Mouse (Mus musculus): ENCODE measurements at regions not wholly inside any gene's neighbourhood (a gene's known extent, or its start where the extent isn't known, plus 50 kb on each side); places are given as distances from the start of the nearest gene placed in this dataset.
A peak's percentile ranks its signal among the peaks of the same experiment; 100 is the strongest.

DNA sequence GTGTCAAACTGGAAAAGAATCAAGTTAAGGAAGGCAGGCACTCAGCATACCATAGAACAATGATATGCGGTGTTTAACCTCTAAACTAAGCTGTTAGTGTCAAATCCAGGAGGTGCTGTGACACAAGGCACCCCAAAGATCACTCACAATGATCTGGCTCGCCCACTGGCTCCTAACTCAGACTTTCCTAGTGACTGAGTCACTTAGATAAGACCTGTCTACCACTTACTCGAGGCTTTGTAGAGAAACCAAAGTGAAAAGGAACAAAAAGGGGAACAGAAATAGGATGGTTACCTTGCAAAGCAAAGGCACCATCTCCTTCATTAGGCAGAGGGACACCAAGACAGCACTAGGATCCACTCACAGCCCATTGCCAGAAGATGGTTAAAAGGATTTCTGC lies 115.7 kb downstream of the Pdgfra start:
- H3K4me2 ChIP-seq (ENCODE audit: low read length): no peak overlapping the region
- no peaks in the 10 kb centered on the region for H3K9me3 ChIP-seq (ENCODE audit: control insufficient read depth, low read length)
- no peaks in the 10 kb centered on the region for H3K36me3 ChIP-seq (ENCODE audit: control insufficient read depth, insufficient read depth, low read length)
- H3K9ac ChIP-seq (replicated peaks; ENCODE audit: low read length): no peak overlapping the region
- H3K4me3 ChIP-seq (replicated peaks; ENCODE audit: low read depth, low read length): no peak overlapping the region
- ATAC-seq (ENCODE audit: low FRiP score, low TSS enrichment) (no peak), DNase-seq (no peak)
- peaks cover 12% of the 10 kb centered on the region; the same call in 1 of the 2 replicates for H3K4me1 ChIP-seq (ENCODE audit: control insufficient read depth, insufficient read depth, low read length)
- H3K27me3 ChIP-seq (ENCODE audit: control insufficient read depth, insufficient read depth, low read length): no peaks in the 10 kb centered on the region
- WGBS: 81% methylated on average over 3 of the region's 3 CpGs
- no peak overlapping the region for H3K27ac ChIP-seq (replicated peaks; ENCODE audit: low read depth, low read length)

DNA sequence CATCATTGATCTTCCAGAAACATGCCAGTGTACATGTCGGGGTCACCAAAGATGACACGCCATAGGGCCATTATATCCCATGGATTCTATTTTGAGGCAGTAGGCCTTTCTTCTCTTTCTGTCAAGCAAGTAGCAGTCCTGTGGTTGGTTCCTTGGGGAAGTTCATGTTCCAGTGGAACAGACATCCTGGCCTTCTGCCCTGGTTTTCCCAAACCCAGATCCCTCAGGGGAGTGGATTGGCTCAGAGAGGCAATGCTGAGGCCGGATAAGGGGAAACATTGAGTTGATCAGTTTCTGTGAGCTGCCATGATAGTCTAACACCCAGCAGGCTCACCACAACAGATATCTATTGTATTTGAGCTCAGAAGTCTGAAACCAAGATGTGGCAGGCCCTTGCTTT lies 125.9 kb downstream of the Pdgfra start:
- H3K4me1 ChIP-seq (ENCODE audit: control insufficient read depth, insufficient read depth, low read length): no peaks in the 10 kb centered on the region
- DNase-seq (no peak), ATAC-seq (ENCODE audit: low FRiP score, low TSS enrichment) (no peak)
- no peak overlapping the region for H3K4me3 ChIP-seq (replicated peaks; ENCODE audit: low read depth, low read length)
- no peak overlapping the region for H3K27ac ChIP-seq (replicated peaks; ENCODE audit: low read depth, low read length)
- no peaks in the 10 kb centered on the region for H3K9me3 ChIP-seq (ENCODE audit: control insufficient read depth, low read length)
- 95% methylated on average over 3 of the region's 3 CpGs for WGBS
- no peak overlapping the region for H3K9ac ChIP-seq (replicated peaks; ENCODE audit: low read length)
- H3K27me3 ChIP-seq (ENCODE audit: control insufficient read depth, insufficient read depth, low read length): no peaks in the 10 kb centered on the region
- H3K36me3 ChIP-seq (ENCODE audit: control insufficient read depth, insufficient read depth, low read length): no peaks in the 10 kb centered on the region
- no peak overlapping the region for H3K4me2 ChIP-seq (ENCODE audit: low read length)

DNA sequence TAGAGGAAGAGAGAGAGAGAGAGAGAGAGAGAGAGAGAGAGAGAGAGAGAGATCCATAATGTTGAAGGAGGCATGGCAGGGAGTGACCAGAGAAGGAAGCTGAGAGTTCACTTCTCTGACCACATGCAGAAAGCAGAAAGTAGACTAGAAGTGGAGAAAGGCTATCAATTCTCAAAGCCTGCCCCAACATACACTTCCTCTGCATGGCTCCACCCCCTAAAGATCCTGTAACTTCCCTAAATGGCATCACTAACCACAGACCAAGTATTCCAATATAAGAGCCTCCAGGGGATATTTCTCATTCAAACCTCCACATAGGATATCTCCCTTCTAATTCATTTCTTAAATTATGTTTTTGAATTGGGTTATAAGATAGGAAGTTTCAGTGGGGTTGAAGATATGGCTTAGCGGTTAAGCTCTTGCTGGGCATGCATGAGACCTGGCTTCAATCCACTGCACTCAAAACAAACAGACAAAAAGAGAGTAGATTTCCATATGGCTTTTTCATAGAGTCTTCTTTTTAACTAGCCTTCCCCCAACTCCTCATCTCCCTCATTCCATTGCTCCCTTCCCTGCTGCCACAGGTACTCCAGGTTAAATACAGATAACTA lies 127.6 kb downstream of the Pdgfra start:
- H3K4me3 ChIP-seq (replicated peaks; ENCODE audit: low read depth, low read length): no peak overlapping the region
- no peaks in the 10 kb centered on the region for H3K27me3 ChIP-seq (ENCODE audit: control insufficient read depth, insufficient read depth, low read length)
- 94% methylated on average over 1 of the region's 1 CpGs for WGBS
- H3K4me1 ChIP-seq (ENCODE audit: control insufficient read depth, insufficient read depth, low read length): no peaks in the 10 kb centered on the region
- H3K36me3 ChIP-seq (ENCODE audit: control insufficient read depth, insufficient read depth, low read length): no peaks in the 10 kb centered on the region
- H3K27ac ChIP-seq (replicated peaks; ENCODE audit: low read depth, low read length): no peak overlapping the region
- DNase-seq (no peak), ATAC-seq (ENCODE audit: low FRiP score, low TSS enrichment) (no peak)
- no peak overlapping the region for H3K4me2 ChIP-seq (ENCODE audit: low read length)
- no peak overlapping the region for H3K9ac ChIP-seq (replicated peaks; ENCODE audit: low read length)
- no peaks in the 10 kb centered on the region for H3K9me3 ChIP-seq (ENCODE audit: control insufficient read depth, low read length)

DNA sequence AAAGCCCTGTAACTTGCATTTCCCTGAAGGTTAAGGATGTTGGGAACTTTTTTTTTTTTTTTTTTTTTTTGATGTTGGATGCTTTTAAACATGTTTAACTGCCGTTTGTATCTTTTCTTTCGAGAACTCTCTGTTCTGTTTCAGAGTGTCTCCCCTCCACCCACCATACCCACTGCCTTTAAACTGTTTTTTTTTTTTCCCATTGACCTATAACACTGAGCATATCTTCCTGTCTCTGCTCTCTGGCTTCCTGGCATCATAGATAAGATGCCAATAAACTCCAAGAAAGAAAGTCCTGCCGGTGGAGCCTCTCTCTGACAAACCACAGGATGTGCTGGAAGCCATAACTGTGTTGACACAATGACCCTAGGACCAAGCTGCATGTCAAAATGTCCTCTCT lies 128.6 kb downstream of the Pdgfra start:
- no peaks in the 10 kb centered on the region for H3K4me1 ChIP-seq (ENCODE audit: control insufficient read depth, insufficient read depth, low read length)
- ATAC-seq (ENCODE audit: low FRiP score, low TSS enrichment) (no peak), DNase-seq (no peak)
- no peak overlapping the region for H3K4me2 ChIP-seq (ENCODE audit: low read length)
- H3K9me3 ChIP-seq (ENCODE audit: control insufficient read depth, low read length): no peaks in the 10 kb centered on the region
- H3K27me3 ChIP-seq (ENCODE audit: control insufficient read depth, insufficient read depth, low read length): no peaks in the 10 kb centered on the region
- no peaks in the 10 kb centered on the region for H3K36me3 ChIP-seq (ENCODE audit: control insufficient read depth, insufficient read depth, low read length)
- H3K27ac ChIP-seq (replicated peaks; ENCODE audit: low read depth, low read length): no peak overlapping the region
- no peak overlapping the region for H3K9ac ChIP-seq (replicated peaks; ENCODE audit: low read length)
- 86% methylated on average over 3 of the region's 3 CpGs for WGBS
- no peak overlapping the region for H3K4me3 ChIP-seq (replicated peaks; ENCODE audit: low read depth, low read length)

DNA sequence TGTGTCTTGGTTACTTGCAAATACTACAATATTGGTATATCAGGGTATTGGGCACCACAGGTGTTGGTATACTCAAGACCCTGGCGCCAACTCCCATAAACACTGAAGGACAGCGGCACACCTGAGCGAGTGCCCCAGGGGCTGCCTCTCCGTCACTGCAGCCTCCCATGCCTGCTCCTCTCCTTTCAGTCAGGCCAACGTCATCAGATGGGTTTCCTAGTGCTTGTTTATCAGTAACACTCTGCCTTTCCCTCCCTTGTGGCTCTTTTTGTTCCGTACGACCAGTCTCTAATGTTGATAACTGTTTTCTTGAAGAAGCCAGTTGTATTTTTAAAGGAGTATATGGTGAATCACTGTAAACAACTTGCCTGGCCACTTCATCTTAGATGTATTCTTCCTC lies 129.4 kb downstream of the Pdgfra start:
- no peak overlapping the region for H3K4me2 ChIP-seq (ENCODE audit: low read length)
- 92% methylated on average over 7 of the region's 7 CpGs for WGBS
- no peaks in the 10 kb centered on the region for H3K9me3 ChIP-seq (ENCODE audit: control insufficient read depth, low read length)
- no peaks in the 10 kb centered on the region for H3K27me3 ChIP-seq (ENCODE audit: control insufficient read depth, insufficient read depth, low read length)
- no peaks in the 10 kb centered on the region for H3K36me3 ChIP-seq (ENCODE audit: control insufficient read depth, insufficient read depth, low read length)
- no peak for ATAC-seq (ENCODE audit: low FRiP score, low TSS enrichment)
- no peak overlapping the region for H3K9ac ChIP-seq (replicated peaks; ENCODE audit: low read length)
- no peak for DNase-seq
- no peak overlapping the region for H3K4me3 ChIP-seq (replicated peaks; ENCODE audit: low read depth, low read length)
- H3K4me1 ChIP-seq (ENCODE audit: control insufficient read depth, insufficient read depth, low read length): no peaks in the 10 kb centered on the region
- no peak overlapping the region for H3K27ac ChIP-seq (replicated peaks; ENCODE audit: low read depth, low read length)

DNA sequence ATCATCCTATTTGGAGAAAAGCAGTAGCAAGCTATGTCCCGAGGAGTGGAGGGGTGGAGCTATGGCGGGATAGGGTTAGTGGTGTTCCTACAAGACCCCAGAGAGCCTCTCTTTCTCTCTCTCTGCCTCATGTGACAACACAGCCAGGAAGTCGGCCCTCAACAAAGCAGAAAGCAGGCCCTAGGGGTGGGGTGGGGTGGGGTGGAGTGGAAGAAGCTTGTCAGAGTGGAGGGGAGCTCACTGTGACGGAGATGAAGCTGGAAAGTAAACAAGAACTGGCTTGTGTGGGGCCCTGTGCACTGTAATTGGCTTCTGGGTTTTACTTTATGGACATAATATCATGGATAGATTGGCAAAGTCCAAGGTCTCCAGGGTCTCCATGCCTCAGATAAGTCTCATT lies 130.5 kb downstream of the Pdgfra start:
- Histone ChIP-seq H3K36me3 (ENCODE audit: control insufficient read depth, insufficient read depth, low read length) (no peaks in the 10 kb centered on the region), H3K4me1 (ENCODE audit: control insufficient read depth, insufficient read depth, low read length) (no peaks in the 10 kb centered on the region), H3K9me3 (ENCODE audit: control insufficient read depth, low read length) (no peaks in the 10 kb centered on the region), H3K4me2 (ENCODE audit: low read length) (no peak overlapping the region), H3K27me3 (ENCODE audit: control insufficient read depth, insufficient read depth, low read length) (no peaks in the 10 kb centered on the region), H3K4me3 (replicated peaks; ENCODE audit: low read depth, low read length) (no peak overlapping the region), H3K9ac (replicated peaks; ENCODE audit: low read length) (no peak overlapping the region), H3K27ac (replicated peaks; ENCODE audit: low read depth, low read length) (no peak overlapping the region)
- no peak for ATAC-seq (ENCODE audit: low FRiP score, low TSS enrichment)
- DNase-seq: no peak
- WGBS: 63% methylated on average over 4 of the region's 4 CpGs

DNA sequence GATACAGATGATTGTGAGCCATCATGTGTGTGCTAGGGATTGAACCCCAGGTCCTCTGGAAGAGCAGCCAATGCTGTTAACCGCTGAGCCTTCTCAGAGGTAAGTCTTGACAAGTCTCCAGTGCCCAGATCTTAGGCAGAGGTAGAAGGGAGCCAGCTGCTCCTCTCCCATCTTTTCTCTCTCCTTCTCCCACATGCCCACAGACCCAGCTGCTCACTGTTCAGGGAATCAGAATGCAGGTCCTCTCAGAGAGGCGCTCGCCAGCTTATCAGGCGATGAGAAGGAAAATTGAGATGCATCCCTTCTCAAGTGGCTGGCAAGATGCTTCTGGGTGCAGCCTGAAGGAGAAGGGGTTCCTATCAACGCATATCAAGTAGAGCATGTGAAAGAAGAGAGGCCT lies 131.7 kb downstream of the Pdgfra start:
- no peak for DNase-seq
- Histone ChIP-seq H3K4me3 (replicated peaks; ENCODE audit: low read depth, low read length) (no peak overlapping the region), H3K4me1 (ENCODE audit: control insufficient read depth, insufficient read depth, low read length) (no peaks in the 10 kb centered on the region), H3K9me3 (ENCODE audit: control insufficient read depth, low read length) (no peaks in the 10 kb centered on the region), H3K27me3 (ENCODE audit: control insufficient read depth, insufficient read depth, low read length) (no peaks in the 10 kb centered on the region), H3K4me2 (ENCODE audit: low read length) (no peak overlapping the region), H3K27ac (replicated peaks; ENCODE audit: low read depth, low read length) (no peak overlapping the region), H3K9ac (replicated peaks; ENCODE audit: low read length) (no peak overlapping the region), H3K36me3 (ENCODE audit: control insufficient read depth, insufficient read depth, low read length) (no peaks in the 10 kb centered on the region)
- ATAC-seq (ENCODE audit: low FRiP score, low TSS enrichment): no peak
- WGBS: 74% methylated on average over 5 of the region's 5 CpGs

DNA sequence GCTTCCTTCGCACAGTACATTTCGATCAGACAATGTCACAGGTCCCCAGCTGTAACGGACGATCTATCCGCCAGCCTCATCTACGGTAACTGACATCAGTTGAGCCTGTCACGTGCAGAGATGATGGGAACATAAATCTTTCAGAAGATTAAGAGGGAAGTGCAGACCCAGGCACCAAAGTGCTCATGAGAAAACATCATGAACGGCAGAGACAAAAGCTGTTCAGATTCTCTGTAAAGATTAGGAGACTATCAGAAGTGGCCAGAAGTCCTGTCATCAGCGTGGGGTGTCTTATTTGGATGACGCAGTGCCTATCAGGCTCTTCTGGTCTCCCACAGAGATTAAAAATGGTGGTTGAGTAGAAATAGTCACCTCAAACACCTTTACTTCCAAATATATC lies 133.9 kb downstream of the Pdgfra start:
- H3K27ac ChIP-seq (replicated peaks; ENCODE audit: low read depth, low read length): no peak overlapping the region
- H3K4me2 ChIP-seq (ENCODE audit: low read length): no peak overlapping the region
- ATAC-seq (ENCODE audit: low FRiP score, low TSS enrichment): no peak

DNA sequence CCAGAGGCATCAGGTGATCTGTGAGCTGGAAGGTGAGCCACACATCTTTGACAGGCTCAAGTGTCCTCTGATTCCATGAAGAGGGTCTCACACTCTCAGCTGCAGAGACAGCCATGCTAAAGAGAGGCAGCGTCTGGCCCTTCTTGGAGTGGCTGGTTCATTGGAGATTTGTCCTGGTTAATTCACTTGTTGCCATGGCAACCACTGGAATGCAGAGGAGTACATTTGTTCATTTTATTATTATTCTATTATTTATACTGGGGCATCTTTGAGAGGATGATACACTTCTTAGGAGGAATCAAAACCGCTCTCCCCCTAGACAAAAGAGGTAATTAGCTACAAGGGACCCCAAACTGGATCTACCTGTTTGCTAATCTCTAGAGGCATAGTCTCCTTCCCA lies 143.6 kb downstream of the Pdgfra start:
- WGBS: 33% methylated on average over 2 of the region's 2 CpGs
- DNase-seq (peak; percentile 77), ATAC-seq (ENCODE audit: low FRiP score, low TSS enrichment) (no peak)
- H3K9me3 ChIP-seq (ENCODE audit: control insufficient read depth, low read length): no peaks in the 10 kb centered on the region
- 0 out of 2 replicates have a peak overlapping the region, but pooled peaks have one; percentile 37 for H3K27ac ChIP-seq (replicated peaks; ENCODE audit: low read depth, low read length)
- no peak overlapping the region for H3K4me3 ChIP-seq (replicated peaks; ENCODE audit: low read depth, low read length)
- H3K27me3 ChIP-seq (ENCODE audit: control insufficient read depth, insufficient read depth, low read length): no peaks in the 10 kb centered on the region
- H3K4me2 ChIP-seq (ENCODE audit: low read length): no peak overlapping the region
- H3K36me3 ChIP-seq (ENCODE audit: control insufficient read depth, insufficient read depth, low read length): no peaks in the 10 kb centered on the region
- no peak overlapping the region for H3K9ac ChIP-seq (replicated peaks; ENCODE audit: low read length)
- no peaks in the 10 kb centered on the region; the same call in 1 of the 2 replicates for H3K4me1 ChIP-seq (ENCODE audit: control insufficient read depth, insufficient read depth, low read length)

More for the DNA sequence above, 133.9 kb downstream of the Pdgfra start:
- 67% methylated on average over 10 of the region's 10 CpGs for WGBS
- Histone ChIP-seq H3K27me3 (ENCODE audit: control insufficient read depth, insufficient read depth, low read length) (no peaks in the 10 kb centered on the region), H3K9me3 (ENCODE audit: control insufficient read depth, low read length) (no peaks in the 10 kb centered on the region), H3K4me1 (ENCODE audit: control insufficient read depth, insufficient read depth, low read length) (no peaks in the 10 kb centered on the region), H3K9ac (replicated peaks; ENCODE audit: low read length) (no peak overlapping the region), H3K4me3 (replicated peaks; ENCODE audit: low read depth, low read length) (no peak overlapping the region), H3K36me3 (ENCODE audit: control insufficient read depth, insufficient read depth, low read length) (no peaks in the 10 kb centered on the region)
- no peak for DNase-seq

Data from midbrain, embryonic 14.5 days (tissue).